Mouse (Mus musculus) lung, embryonic 16.5 days (tissue): ENCODE measurements around the gene Lcorl. TPM values are rescaled to one million over a fixed set of nuclear protein-coding genes. Genes with fewer than 3 reads are reported as not detected.
"Not testable (repeated sequence)": the region's sequence is repeated elsewhere in the genome, so short reads cannot be mapped to it uniquely, and the experiment has no call there.

Experiments
- ATAC-seq: fragments of 200-750 bp; cut with Nextera tagmentation; 2 replicates; pipeline ENCODE4 v1.8.0; 2017; ENCODE audit warnings: low read depth, mild to moderate bottlenecking, moderate library complexity
- H3K27ac ChIP-seq: fragments of 300-500 bp; sonication (generic); 2 replicates; pipeline ENCODE4 v1.5.1; 2014; ENCODE audit warnings: mild to moderate bottlenecking, control low read depth, low read length
- H3K27me3 ChIP-seq: fragments of 300-500 bp; sonication (generic); 2 replicates; pipeline ENCODE4 v1.6.1; 2014; ENCODE audit warnings: low read depth, low read length, mixed read lengths; ENCODE audit not compliant: control insufficient read depth, insufficient read depth
- H3K36me3 ChIP-seq: fragments of 300-500 bp; sonication (generic); 2 replicates; pipeline ENCODE4 v1.6.1; 2014; ENCODE audit warnings: low read length; ENCODE audit not compliant: control insufficient read depth, insufficient read depth
- H3K4me1 ChIP-seq: fragments of 300-500 bp; sonication (generic); replicated peaks from 2 replicates; pipeline ENCODE4 v1.6.1; 2014; ENCODE audit warnings: low read length, mixed read lengths; ENCODE audit not compliant: control insufficient read depth, insufficient read depth
- H3K4me2 ChIP-seq: fragments of 300-500 bp; sonication (generic); 2 replicates; pipeline ENCODE4 v1.6.1; 2014; ENCODE audit warnings: low read depth, low read length, control low read depth
- H3K4me3 ChIP-seq: fragments of 300-500 bp; sonication (generic); 2 replicates; pipeline ENCODE4 v1.5.1; 2014; ENCODE audit warnings: mild to moderate bottlenecking, low read length, control low read depth
- H3K9ac ChIP-seq: fragments of 300-500 bp; sonication (generic); 2 replicates; pipeline ENCODE4 v1.6.1; 2014; ENCODE audit warnings: low read length, control low read depth
- H3K9me3 ChIP-seq: fragments of 300-500 bp; sonication (generic); 2 replicates; pipeline ENCODE4 v1.6.1; 2016; ENCODE audit warnings: low read length; ENCODE audit not compliant: control insufficient read depth
- WGBS: fragments of 180-500 bp; shearing (Covaris S2); extraction: QIAGEN DNeasy Blood & Tissue Kit; methylation state at CpG from one replicate; pipeline ENCODE4 v1.1.7; 2014; 5-methylcytosine and 5-hydroxymethylcytosine counted together
- polyA plus RNA-seq: library from polyadenylated mRNA; unstranded; fragments of >200 nt; fragmentation: Nextera tagmentation; extraction: Ambion mirVana; gene quantifications from 2 replicates; pipeline ENCODE4 v1.2.1, GENCODE M21; 2015

Gene Lcorl
- polyA plus RNA-seq, 1 experiment from 2014 or later: 36.2 TPM

DNA sequence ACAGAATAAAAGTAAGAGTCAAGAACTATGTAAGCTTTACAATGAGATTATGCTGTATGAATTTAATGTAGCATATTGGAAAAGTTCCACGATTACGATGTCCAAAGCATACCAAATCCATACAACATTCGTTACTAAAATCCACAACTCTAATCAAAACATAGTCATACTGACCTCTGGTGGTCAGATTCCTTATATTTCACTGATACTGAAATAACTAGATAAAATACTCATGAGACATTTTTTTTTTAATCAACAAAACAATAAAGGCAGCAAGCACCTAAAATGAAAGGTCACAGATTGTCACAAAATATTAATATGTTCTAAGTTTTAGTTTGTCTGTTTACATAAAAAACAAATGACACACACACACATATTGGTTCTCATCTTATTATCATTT, 189.1 kb downstream of the Lcorl start:
- H3K4me2 ChIP-seq: peak overlapping the region; percentile 80
- H3K4me1 ChIP-seq: peaks cover 6% of the 10 kb centered on the region
- H3K27ac ChIP-seq: no peak overlapping the region
- H3K9ac ChIP-seq: no peak overlapping the region
- H3K4me3 ChIP-seq: peak overlapping the region; percentile 57; the same call in 1 of the 2 replicates
- 13% methylated on average over 3 of the region's 3 CpGs for WGBS
- ATAC-seq: no peak
- no peaks in the 10 kb centered on the region for H3K9me3 ChIP-seq
- H3K36me3 ChIP-seq: no peaks in the 10 kb centered on the region
- no peaks in the 10 kb centered on the region for H3K27me3 ChIP-seq

DNA sequence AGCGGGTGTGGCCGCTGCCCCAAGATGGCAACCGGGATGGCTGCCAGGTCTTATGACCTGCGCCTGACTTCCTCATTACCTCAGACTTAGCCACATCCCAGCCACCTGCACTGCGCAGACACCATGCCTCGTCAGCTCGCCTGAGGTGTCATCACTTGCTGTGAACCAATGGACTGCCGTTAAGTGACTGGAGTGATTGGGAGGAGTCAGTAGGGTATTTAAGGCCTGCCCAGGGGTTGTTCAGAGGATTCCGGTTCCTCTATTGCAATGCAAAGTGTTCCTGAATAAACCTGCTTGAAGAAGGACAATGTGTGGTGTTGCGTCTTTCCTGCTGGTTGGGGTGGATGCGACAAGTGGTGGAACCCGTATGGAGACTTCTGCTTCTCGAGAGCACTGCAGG, 199.0 kb downstream of the Lcorl start:
- H3K27me3 ChIP-seq, H3K4me1 ChIP-seq, H3K9me3 ChIP-seq, H3K27ac ChIP-seq, H3K9ac ChIP-seq, ATAC-seq, H3K4me3 ChIP-seq, H3K36me3 ChIP-seq, H3K4me2 ChIP-seq: not testable (repeated sequence)
- 95% methylated on average over 13 of the region's 13 CpGs for WGBS

- Histone ChIP-seq H3K36me3 (no peaks in the 10 kb centered on the region), H3K9ac (no peak overlapping the region), H3K27me3 (no peaks in the 10 kb centered on the region), H3K9me3 (no peaks in the 10 kb centered on the region), H3K4me1 (no peaks in the 10 kb centered on the region), H3K4me2 (no peak overlapping the region), H3K4me3 (no peak overlapping the region), H3K27ac (no peak overlapping the region)
- no peak for ATAC-seq
- 88% methylated on average over 2 of the region's 2 CpGs for WGBS
These were observed 206.2 kb downstream of the Lcorl start for GRCm38 (mm10) chr5:45651026-45651703.

Other genes with a start within 250 kb of the Lcorl start
- 0.23 and 0.35 TPM in 2 replicates for gene Fam184b, start 218.0 kb downstream of the Lcorl start, polyA plus RNA-seq
- gene Ncapg, start 187.7 kb downstream of the Lcorl start, polyA plus RNA-seq: 59.6 and 67.1 TPM in 2 replicates